Mouse (Mus musculus) cerebellum, postnatal 14 days (tissue): ENCODE data around the gene Itfg2.

ENCODE experiments used
- DNase-seq, 2 experiments: peaks; one replicate each; pipeline ENCODE4 v3.0.0; 2021; ENCODE audit warnings: mixed read lengths in 2 of 2

The Itfg2 gene

GRCm38 (mm10) chr6:128433566-128433965 lies 8.8 kb upstream of the Itfg2 start:
- peak; percentile 69 to 75 for DNase-seq

- DNase-seq = peak; percentile 85 to 91
Measured at GRCm38 (mm10) chr6:128432356-128432915, 7.7 kb upstream of the Itfg2 start.

- no peak for DNase-seq
Measured at GRCm38 (mm10) chr6:128429826-128430225, 5.1 kb upstream of the Itfg2 start.

GRCm38 (mm10) chr6:128429300-128429699 lies 4.6 kb upstream of the Itfg2 start:
- no peak for DNase-seq

GRCm38 (mm10) chr6:128427571-128427970 lies 2.8 kb upstream of the Itfg2 start:
- DNase-seq = no peak

GRCm38 (mm10) chr6:128425046-128425445 lies 315 bp upstream of the Itfg2 start:
- DNase-seq = no peak

GRCm38 (mm10) chr6:128423496-128424268 lies 1.0 kb downstream of the Itfg2 start:
- peak in 1 of 2 experiments; percentile 41 for DNase-seq

GRCm38 (mm10) chr6:128421480-128421879 lies 3.3 kb downstream of the Itfg2 start:
- DNase-seq = no peak

- no peak for DNase-seq
Measured at GRCm38 (mm10) chr6:128421036-128421435, 3.7 kb downstream of the Itfg2 start.

GRCm38 (mm10) chr6:128418076-128418475 lies 6.7 kb downstream of the Itfg2 start:
- no peak for DNase-seq

- DNase-seq = no peak
Measured at GRCm38 (mm10) chr6:128416169-128416568, 8.6 kb downstream of the Itfg2 start.

GRCm38 (mm10) chr6:128411115-128411514 lies 13.6 kb downstream of the Itfg2 start:
- peak; percentile 88 to 92 for DNase-seq

- DNase-seq = no peak
Measured at GRCm38 (mm10) chr6:128410305-128410704, 14.4 kb downstream of the Itfg2 start.

- no peak for DNase-seq
Measured at GRCm38 (mm10) chr6:128408544-128409125, 16.1 kb downstream of the Itfg2 start.

- peak in 1 of 2 experiments; percentile 26 for DNase-seq
Measured at GRCm38 (mm10) chr6:128404708-128405107, 20.0 kb downstream of the Itfg2 start.

- DNase-seq = peak; percentile 75 to 85
Measured at GRCm38 (mm10) chr6:128399421-128400185, 25.1 kb downstream of the Itfg2 start.

GRCm38 (mm10) chr6:128398996-128399395 lies 25.7 kb downstream of the Itfg2 start, which contains the start of gene Nrip2:
TSS of gene Nrip2 (plus strand) at chr6:128399296.
- DNase-seq = no peak

- no peak for DNase-seq
Measured at GRCm38 (mm10) chr6:128397574-128398261, 27.0 kb downstream of the Itfg2 start.

- DNase-seq = no peak
Measured at GRCm38 (mm10) chr6:128390683-128391082, 34.0 kb downstream of the Itfg2 start.

- DNase-seq = no peak
Measured at GRCm38 (mm10) chr6:128389185-128389584, 35.5 kb downstream of the Itfg2 start.

- DNase-seq = no peak
Measured at GRCm38 (mm10) chr6:128385026-128385425, 39.7 kb downstream of the Itfg2 start.

GRCm38 (mm10) chr6:128383752-128384151 lies 41.0 kb downstream of the Itfg2 start:
- DNase-seq = no peak

GRCm38 (mm10) chr6:128381254-128381653 lies 43.5 kb downstream of the Itfg2 start:
- DNase-seq = no peak
